Mouse (Mus musculus) lung, adult 18-20 months (tissue): Measurements from ENCODE around the gene Zbtb46.

Experiments used
- DNase-seq, 2 experiments: peaks; one replicate each; pipeline ENCODE4 v3.0.0; 2022; ENCODE audit warnings: mixed read lengths in 2 of 2

Zbtb46 gene

GRCm38 (mm10) chr2:181401497-181401896, 57.7 kb downstream of the Zbtb46 start:
- DNase-seq, result no peak

DNA sequence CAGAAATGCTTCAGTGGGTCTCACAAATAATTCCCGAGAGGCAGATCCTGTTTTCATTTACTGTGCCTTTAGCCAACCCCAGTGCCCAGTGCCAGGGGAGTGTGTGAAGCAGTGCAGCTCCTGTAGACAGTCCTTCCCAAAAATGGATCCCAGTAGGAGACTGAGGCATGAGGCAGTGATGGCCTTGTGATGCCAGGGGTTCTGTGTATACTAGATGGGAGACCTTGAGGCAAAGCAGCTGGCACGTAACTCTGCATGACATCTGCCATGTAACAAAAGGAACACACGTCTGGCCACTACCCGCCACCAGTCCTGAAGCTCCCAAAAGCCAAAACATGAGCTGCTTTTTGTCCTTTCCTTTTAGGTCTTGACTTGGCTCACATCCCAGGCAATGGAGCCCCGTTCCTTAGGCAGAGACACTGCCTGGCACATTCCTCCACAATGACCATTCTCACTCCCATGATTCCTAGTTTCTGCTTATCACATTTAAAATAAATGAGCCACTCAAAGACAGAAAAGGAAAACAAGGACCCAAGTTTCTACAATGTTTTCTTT, 61.9 kb downstream of the Zbtb46 start:
- no peak for DNase-seq

- DNase-seq, result no peak
Observed at GRCm38 (mm10) chr2:181394086-181394485, 65.1 kb downstream of the Zbtb46 start.

DNA sequence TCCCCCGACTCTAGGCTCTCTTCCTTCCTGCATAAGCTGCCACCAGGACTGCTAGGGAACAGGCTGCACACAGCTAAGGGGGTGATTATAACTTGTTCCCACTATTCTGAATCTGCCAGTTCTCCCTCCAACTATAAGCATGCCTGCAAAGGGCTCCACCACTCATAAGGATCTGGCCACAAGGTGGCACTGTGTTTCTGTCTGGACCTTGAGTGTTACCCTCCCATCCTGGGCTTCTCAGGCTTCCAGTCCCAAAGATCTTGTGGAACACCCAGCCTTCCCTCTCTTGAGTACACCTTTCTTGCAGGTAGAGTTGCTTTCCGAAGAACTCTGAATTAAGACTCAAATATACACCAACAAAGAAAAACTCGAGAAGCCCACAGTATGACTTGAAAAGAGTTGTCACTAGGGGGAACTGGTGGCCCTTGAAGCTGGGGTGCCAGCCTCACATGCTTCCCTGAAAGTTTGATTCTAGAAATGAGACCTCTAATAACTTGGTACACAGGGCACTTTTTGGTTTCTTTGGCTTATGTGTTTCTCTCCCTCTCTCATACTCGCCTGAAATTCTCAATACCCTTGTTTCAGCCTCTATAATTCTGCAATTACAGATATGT, 66.5 kb downstream of the Zbtb46 start:
- peak; percentile 80 to 84 for DNase-seq

GRCm38 (mm10) chr2:181391541-181391940, 67.7 kb downstream of the Zbtb46 start:
- DNase-seq, result no peak

DNA sequence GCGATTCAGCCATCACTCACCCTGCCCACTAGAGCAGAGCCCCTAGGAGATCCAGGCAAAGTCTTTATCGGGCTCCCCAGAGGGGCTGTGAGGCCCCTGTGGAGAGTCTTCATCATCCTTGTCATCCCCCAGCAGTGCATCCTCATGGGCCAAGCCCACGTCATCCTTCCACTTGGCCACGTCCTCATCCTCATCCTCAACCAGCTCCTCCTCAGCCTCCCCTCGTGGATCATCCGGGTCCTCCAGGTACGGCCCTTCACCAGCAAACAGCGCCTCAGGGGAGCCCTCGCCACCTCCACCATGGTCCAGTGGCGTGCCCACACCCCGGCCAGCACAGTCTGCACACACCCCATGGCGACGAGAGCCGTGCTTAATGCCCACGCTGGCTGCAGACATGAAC, 68.2 kb downstream of the Zbtb46 start:
- no peak for DNase-seq

GRCm38 (mm10) chr2:181390136-181390870, 68.9 kb downstream of the Zbtb46 start:
- no peak for DNase-seq

DNA sequence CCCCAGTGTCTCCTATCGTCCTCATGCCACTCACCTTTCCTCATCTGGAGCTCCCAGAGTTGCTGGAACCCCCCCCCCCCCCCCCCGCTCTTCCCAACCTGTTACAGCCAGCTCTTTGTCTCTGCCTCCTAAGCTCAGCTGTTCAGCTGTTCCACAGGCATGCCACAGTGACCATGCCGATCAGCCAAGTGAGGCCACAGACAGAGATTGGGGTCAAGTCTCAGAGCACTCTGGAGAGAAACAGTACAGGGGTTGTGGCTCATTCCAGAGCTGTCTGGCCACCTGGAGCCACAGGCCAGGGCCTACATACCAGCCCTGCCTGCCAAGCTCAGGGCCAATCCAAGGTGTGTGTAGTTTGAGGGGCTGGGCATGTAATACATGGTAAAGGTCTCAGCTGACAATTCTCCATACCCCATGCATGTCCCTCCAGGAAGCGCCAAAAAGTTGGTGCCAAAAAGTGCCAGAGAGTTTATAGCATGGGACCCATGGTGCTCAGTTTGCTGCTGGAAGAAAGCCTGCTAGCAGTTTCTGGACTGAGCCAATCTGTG, 72.5 kb downstream of the Zbtb46 start:
- no peak for DNase-seq

DNA sequence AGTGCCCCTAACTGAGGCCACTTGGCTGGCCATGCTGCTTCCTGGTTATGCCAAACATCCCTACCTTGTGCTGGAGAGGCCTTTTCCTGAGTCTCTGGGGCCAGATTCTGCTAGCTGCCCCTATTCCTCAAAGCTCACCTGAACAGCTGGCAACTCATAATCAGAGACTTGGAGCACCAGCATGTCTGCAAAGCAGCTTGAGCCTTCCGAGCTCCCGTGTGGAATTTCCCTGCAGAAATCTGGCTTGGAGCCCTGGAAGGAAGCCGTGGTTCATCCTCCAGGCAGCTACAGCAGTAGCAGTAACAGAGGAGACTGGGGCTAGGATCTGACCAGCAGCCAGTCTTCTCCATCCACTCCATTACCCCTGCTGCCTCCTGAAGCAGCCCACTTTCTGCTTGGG, 73.3 kb downstream of the Zbtb46 start:
- peak in 1 of 2 experiments; percentile 23 for DNase-seq

DNA sequence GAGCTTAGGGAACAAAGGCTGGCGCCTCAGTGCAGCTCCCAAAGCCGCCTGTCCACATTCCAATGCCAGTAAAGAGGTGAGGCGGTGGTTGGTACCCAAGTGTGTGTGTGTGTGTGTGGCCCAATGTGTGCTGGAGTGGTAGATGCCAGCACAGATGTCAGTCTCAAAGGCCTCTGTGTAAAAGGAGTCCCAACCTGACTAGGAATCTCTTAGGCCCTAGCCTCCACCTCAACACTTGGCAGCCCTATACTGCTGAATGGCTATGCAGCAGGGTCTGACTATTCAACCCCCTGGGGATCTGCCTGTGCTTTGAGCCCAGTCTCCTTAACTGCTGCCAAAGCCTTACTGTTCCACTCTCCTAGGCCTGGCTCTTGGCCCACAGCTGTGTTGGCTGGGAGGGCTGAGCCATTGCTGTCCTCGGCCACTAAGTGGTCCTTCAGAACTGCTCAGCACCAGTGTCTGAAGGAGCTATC, 74.3 kb downstream of the Zbtb46 start:
- peak; percentile 71 to 77 for DNase-seq

DNA sequence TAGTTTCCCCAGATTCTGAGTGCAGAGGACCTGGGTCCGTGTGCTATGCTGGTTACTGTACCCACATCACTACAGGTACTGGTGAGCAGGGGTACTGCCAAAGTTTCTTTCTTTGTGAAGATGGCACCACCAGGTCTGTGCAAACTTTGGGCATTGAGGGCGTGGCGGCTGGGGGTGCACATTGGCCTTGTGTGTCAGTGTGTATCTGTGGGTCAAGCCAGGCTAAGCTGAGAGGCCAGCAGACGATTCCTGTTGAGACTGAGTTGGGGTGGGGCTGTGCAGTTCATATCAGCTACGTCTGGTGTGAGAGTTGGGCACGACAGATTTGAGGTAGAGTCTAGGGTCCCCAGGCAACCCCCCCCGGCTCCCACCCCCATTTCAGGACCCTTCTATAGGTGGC, 74.8 kb downstream of the Zbtb46 start:
- DNase-seq, result no peak

GRCm38 (mm10) chr2:181381631-181382306, 77.5 kb downstream of the Zbtb46 start:
- no peak for DNase-seq

GRCm38 (mm10) chr2:181381107-181381506, 78.1 kb downstream of the Zbtb46 start:
- no peak for DNase-seq

GRCm38 (mm10) chr2:181380251-181380650, 79.0 kb downstream of the Zbtb46 start:
- no peak for DNase-seq

- no peak for DNase-seq
Observed at GRCm38 (mm10) chr2:181379778-181380177, 79.4 kb downstream of the Zbtb46 start, which contains the start of gene Lime1. Gene Lime1, plus strand, starts transcription at chr2:181380078.

DNA sequence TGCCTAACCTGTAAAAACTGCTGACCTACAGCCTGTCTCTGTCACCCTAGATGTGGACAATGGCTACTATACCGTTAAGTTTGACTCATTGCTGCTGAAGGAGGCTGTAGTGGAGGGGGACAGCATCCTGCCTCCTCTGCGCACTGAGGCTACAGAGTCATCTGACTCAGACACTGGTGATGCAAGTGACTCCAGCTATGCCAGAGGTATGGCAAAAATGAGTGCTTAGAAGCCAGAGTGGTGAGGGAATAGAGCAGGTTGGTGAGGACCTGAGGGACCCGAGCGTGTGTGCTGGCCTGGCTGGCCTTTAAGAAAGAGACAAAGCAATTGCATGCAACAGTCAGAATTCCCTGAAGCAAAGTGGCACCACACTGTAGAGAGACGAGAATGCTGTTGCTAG, 80.5 kb downstream of the Zbtb46 start:
- no peak for DNase-seq

- DNase-seq, result no peak
Observed at GRCm38 (mm10) chr2:181377230-181377629, 82.0 kb downstream of the Zbtb46 start.

DNA sequence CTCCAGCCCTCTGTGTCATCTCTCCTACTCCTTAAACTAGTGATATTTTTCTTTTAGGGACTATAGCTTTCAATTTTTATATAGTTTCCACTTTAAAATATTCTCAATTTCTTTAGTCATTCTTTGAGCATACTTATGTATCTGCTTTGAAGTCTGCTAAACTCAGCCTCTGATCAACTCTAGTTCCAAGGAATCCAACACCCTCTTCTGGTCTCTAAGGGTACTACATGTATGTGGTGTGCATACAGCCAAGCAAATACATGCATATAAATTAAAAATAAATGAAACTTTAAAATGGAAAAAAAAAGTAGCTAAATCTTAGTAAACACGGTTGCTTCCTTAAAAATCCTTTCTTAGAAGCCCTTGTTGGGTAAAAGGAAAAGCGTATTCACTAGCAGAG, 83.4 kb downstream of the Zbtb46 start:
- peak in 1 of 2 experiments; percentile 16 for DNase-seq

DNA sequence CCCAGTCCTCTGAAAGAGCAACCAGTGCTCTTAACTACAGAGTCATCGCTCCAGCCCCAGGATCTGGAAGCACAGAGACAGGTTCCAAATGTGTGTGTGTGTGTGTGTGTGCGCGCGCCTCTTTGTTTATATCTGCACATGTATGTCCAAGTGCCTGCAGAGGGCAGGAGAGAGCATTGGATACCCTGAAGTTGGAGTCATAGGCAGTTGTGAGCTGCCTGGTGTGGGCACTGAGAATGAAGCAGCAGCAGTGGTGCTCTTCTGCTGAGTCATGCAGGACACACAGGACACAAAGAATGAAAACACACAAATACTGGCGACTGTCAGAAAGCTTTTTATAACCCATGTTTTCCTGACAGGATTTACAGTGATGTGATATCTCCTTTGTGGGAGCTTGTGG, 89.2 kb downstream of the Zbtb46 start:
- DNase-seq, result no peak

GRCm38 (mm10) chr2:181365655-181366075, 93.6 kb downstream of the Zbtb46 start:
- DNase-seq, result peak in 1 of 2 experiments; percentile 21

- DNase-seq, result peak; percentile 88 to 91
Observed at GRCm38 (mm10) chr2:181364860-181365596, 94.2 kb downstream of the Zbtb46 start, which contains the start of the genes Zgpat and Arfrp1. Gene Zgpat, plus strand, starts transcription at chr2:181364928. Gene Arfrp1, minus strand, starts transcription at chr2:181365404.

DNA sequence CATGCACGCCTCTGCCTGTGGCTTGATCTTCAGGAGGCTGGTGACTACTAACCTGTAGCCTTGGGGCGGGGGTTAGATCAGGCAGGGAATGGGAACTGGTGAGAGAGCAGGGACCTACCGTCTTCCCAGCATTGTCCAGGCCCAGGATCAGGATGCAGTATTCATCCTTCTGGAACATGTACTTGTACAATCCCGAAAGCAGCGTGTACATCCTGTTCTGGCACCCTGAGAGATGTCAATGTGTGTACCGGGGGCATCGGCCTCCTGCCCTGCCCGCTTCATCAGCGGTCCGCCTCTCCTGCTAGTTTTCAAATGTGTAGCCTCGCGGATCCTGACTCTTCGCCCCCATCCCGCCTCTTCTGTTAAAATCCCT, 94.8 kb downstream of the Zbtb46 start:
- no peak for DNase-seq
